11 mouse cellular contexts compared by ENCODE assay signal in genomic region chr1:62682456-62683385, GRCm38 (mm10). TPM values are rescaled to one million over a fixed set of nuclear protein-coding genes. Genes with fewer than 3 reads are reported as not detected.
A peak's percentile ranks its signal among the peaks of the same experiment; 100 is the strongest.
DNase-seq lines count a peak whose midpoint lies in the region; ATAC-seq and TF ChIP-seq lines count a peak whose summit lies in the region.
"Had no signal": no experiment of that assay in that cellular context is flagged by ENCODE, and none has a peak within 500 bp of the region (broad histone marks: within the 10 kb centered on the region; RNA-seq: fewer than 3 reads in every experiment).

No protein-coding gene starts in this region.

- TF ChIP-seq POLR2A in lung, adult 2 months (IDR thresholded peaks at IDR 0.05; ENCODE audit: borderline replicate concordance, extremely low read depth, low read depth, low read length), result no peak

- H3K9ac ChIP-seq in forebrain, embryonic 11.5 days (ENCODE audit: low read length), result no peak overlapping the region
- H3K9ac ChIP-seq in lung, embryonic 14.5 days, result no peak overlapping the region
- no peak overlapping the region for H3K9ac ChIP-seq in lung, embryonic 16.5 days (ENCODE audit: low read length)
- no peak overlapping the region for H3K9ac ChIP-seq in neural tube, embryonic 15.5 days (replicated peaks)
- no peak overlapping the region for H3K9ac ChIP-seq in liver, embryonic 11.5 days (ENCODE audit: low read depth, low read length)

- no peaks in the 10 kb centered on the region for H3K36me3 ChIP-seq in forebrain, embryonic 10.5 days (replicated peaks)
- no peaks in the 10 kb centered on the region for H3K36me3 ChIP-seq in forebrain, embryonic 11.5 days (ENCODE audit: control insufficient read depth, insufficient read depth, low read length)
- no peaks in the 10 kb centered on the region for H3K36me3 ChIP-seq in lung, embryonic 14.5 days (ENCODE audit: insufficient read depth)
- no peaks in the 10 kb centered on the region for H3K36me3 ChIP-seq in lung, embryonic 16.5 days (ENCODE audit: control insufficient read depth, insufficient read depth, low read length)
- H3K36me3 ChIP-seq in neural tube, embryonic 15.5 days, result no peaks in the 10 kb centered on the region
- H3K36me3 ChIP-seq in liver, embryonic 11.5 days (ENCODE audit: control insufficient read depth, insufficient read depth, low read length), result no peaks in the 10 kb centered on the region

- 75% methylated on average over 21 of the region's 21 CpGs for WGBS in forebrain, embryonic 10.5 days
- 54% methylated on average over 21 of the region's 21 CpGs for WGBS in forebrain, embryonic 11.5 days
- 35% methylated on average over 21 of the region's 21 CpGs for WGBS in lung, embryonic 14.5 days
- 65% methylated on average over 21 of the region's 21 CpGs for WGBS in lung, adult 2 months
- 41% methylated on average over 21 of the region's 21 CpGs for WGBS in lung, embryonic 16.5 days
- 26% methylated on average over 21 of the region's 21 CpGs for WGBS in neural tube, embryonic 15.5 days
- 70% methylated on average over 21 of the region's 21 CpGs for WGBS in liver, embryonic 11.5 days

- H3K4me3 ChIP-seq in forebrain, embryonic 10.5 days, result no peak overlapping the region
- H3K4me3 ChIP-seq in forebrain, embryonic 11.5 days (ENCODE audit: low read depth, low read length), result no peak overlapping the region
- no peak overlapping the region for H3K4me3 ChIP-seq in lung, embryonic 14.5 days (ENCODE audit: low read depth, low read length)
- no peak overlapping the region for H3K4me3 ChIP-seq in lung, adult 2 months (replicated peaks; ENCODE audit: extremely low read depth, low read depth, low read length)
- H3K4me3 ChIP-seq in lung, embryonic 16.5 days (ENCODE audit: low read length), result peak overlapping the region; percentile 5; the same call in 1 of the 2 replicates
- no peak overlapping the region for H3K4me3 ChIP-seq in neural tube, embryonic 15.5 days (replicated peaks)
- H3K4me3 ChIP-seq in liver, embryonic 11.5 days (ENCODE audit: low read depth, low read length), result no peak overlapping the region

- H3K9me3 ChIP-seq in forebrain, embryonic 10.5 days, result peaks cover 2% of the 10 kb centered on the region; the same call in 1 of the 2 replicates
- H3K9me3 ChIP-seq in forebrain, embryonic 11.5 days (ENCODE audit: control insufficient read depth, low read length), result no peaks in the 10 kb centered on the region
- H3K9me3 ChIP-seq in lung, embryonic 14.5 days (ENCODE audit: low read depth, low read length), result no peaks in the 10 kb centered on the region
- no peaks in the 10 kb centered on the region for H3K9me3 ChIP-seq in lung, embryonic 16.5 days (ENCODE audit: control insufficient read depth, low read length)
- H3K9me3 ChIP-seq in neural tube, embryonic 15.5 days (replicated peaks), result no peaks in the 10 kb centered on the region
- no peaks in the 10 kb centered on the region for H3K9me3 ChIP-seq in liver, embryonic 11.5 days (ENCODE audit: control insufficient read depth, low read length)

- TF ChIP-seq CTCF in lung, embryonic 14.5 days (IDR thresholded peaks at IDR 0.05; ENCODE audit: low read depth), result no peak
- TF ChIP-seq CTCF in lung, adult 2 months (IDR thresholded peaks at IDR 0.05; ENCODE audit: insufficient read depth, low read length), result no peak

- peak overlapping the region; percentile 51; the same call in 1 of the 2 replicates for H3K27ac ChIP-seq in forebrain, embryonic 10.5 days
- no peak overlapping the region for H3K27ac ChIP-seq in forebrain, embryonic 11.5 days (ENCODE audit: low read depth, low read length)
- no peak overlapping the region for H3K27ac ChIP-seq in lung, embryonic 14.5 days (ENCODE audit: low read depth)
- no peak overlapping the region for H3K27ac ChIP-seq in lung, embryonic 16.5 days (ENCODE audit: low read length)
- peak overlapping the region; percentile 43; the same call in 1 of the 2 replicates for H3K27ac ChIP-seq in neural tube, embryonic 15.5 days (replicated peaks)
- H3K27ac ChIP-seq in liver, embryonic 11.5 days (ENCODE audit: low read depth, low read length), result no peak overlapping the region
- H3K27ac ChIP-seq: macrophage had no signal

- 0 out of 2 replicates have a peak, but pooled peaks cover 5% of the 10 kb centered on the region for H3K27me3 ChIP-seq in forebrain, embryonic 10.5 days (ENCODE audit: poor library complexity, severe bottlenecking)
- no peaks in the 10 kb centered on the region for H3K27me3 ChIP-seq in forebrain, embryonic 11.5 days (ENCODE audit: control insufficient read depth, insufficient read depth, low read length)
- H3K27me3 ChIP-seq in lung, embryonic 14.5 days (ENCODE audit: insufficient read depth, low read length), result no peaks in the 10 kb centered on the region
- no peaks in the 10 kb centered on the region for H3K27me3 ChIP-seq in lung, embryonic 16.5 days (ENCODE audit: control insufficient read depth, insufficient read depth, low read depth, low read length)
- no peaks in the 10 kb centered on the region for H3K27me3 ChIP-seq in neural tube, embryonic 15.5 days (replicated peaks)
- no peaks in the 10 kb centered on the region for H3K27me3 ChIP-seq in liver, embryonic 11.5 days (replicated peaks; ENCODE audit: control insufficient read depth, insufficient read depth, low read length)

- ATAC-seq in forebrain, embryonic 11.5 days (replicated peaks; ENCODE audit: low FRiP score), result no peak; the same call in 1 of the 2 replicates
- peak; percentile 89 for ATAC-seq in lung, embryonic 14.5 days (ENCODE audit: insufficient read depth)
- ATAC-seq in lung, embryonic 16.5 days (ENCODE audit: low read depth), result peak; percentile 76
- ATAC-seq in neural tube, embryonic 15.5 days (ENCODE audit: low FRiP score), result peak; percentile 53; the same call in 1 of the 2 replicates
- no peak for ATAC-seq in liver, embryonic 11.5 days (replicated peaks; ENCODE audit: low FRiP score)

- H3K4me1 ChIP-seq in forebrain, embryonic 10.5 days, result peaks cover 29% of the 10 kb centered on the region
- peaks cover 9% of the 10 kb centered on the region for H3K4me1 ChIP-seq in forebrain, embryonic 11.5 days (replicated peaks; ENCODE audit: control insufficient read depth, insufficient read depth, low read length)
- peaks cover 8% of the 10 kb centered on the region; the same call in 1 of the 2 replicates for H3K4me1 ChIP-seq in lung, embryonic 14.5 days (ENCODE audit: insufficient read depth)
- H3K4me1 ChIP-seq in lung, adult 2 months (ENCODE audit: control insufficient read depth, insufficient read depth, low read length), result no peaks in the 10 kb centered on the region
- H3K4me1 ChIP-seq in lung, embryonic 16.5 days (replicated peaks; ENCODE audit: control insufficient read depth, insufficient read depth, low read length), result no peaks in the 10 kb centered on the region; the same call in 1 of the 2 replicates
- H3K4me1 ChIP-seq in neural tube, embryonic 15.5 days, result peaks cover 18% of the 10 kb centered on the region
- no peaks in the 10 kb centered on the region for H3K4me1 ChIP-seq in liver, embryonic 11.5 days (replicated peaks; ENCODE audit: control insufficient read depth, insufficient read depth, low read length)

- no peak for DNase-seq in forebrain, embryonic 10.5 days (ENCODE audit: extremely low spot score, low spot score)
- DNase-seq in forebrain, embryonic 11.5 days (ENCODE audit: low spot score), result no peak
- DNase-seq in lung, embryonic 14.5 days, result peak; percentile 83
- DNase-seq in lung, adult 2 months, result no peak
- DNase-seq in liver, embryonic 11.5 days (ENCODE audit: low spot score), result no peak
- DNase-seq in adrenal gland, adult 8-10 months, result no peak
- DNase-seq: cerebellum, adult 8-10 months; layer of hippocampus, adult 9-11 months had no signal

- H3K4me2 ChIP-seq in forebrain, embryonic 11.5 days (ENCODE audit: low read depth, low read length, severe bottlenecking), result no peak overlapping the region; the same call in 1 of the 2 replicates
- peak overlapping the region; percentile 47 for H3K4me2 ChIP-seq in lung, embryonic 14.5 days
- peak overlapping the region; percentile 41 for H3K4me2 ChIP-seq in lung, embryonic 16.5 days (ENCODE audit: low read depth, low read length)
- H3K4me2 ChIP-seq in neural tube, embryonic 15.5 days, result peak overlapping the region; percentile 40
- H3K4me2 ChIP-seq in liver, embryonic 11.5 days, result no peak overlapping the region

RNA-seq across cellular contexts. Expression of gene Nrp2, which starts 20.4 kb away (rescaled TPM):
- polyA plus RNA-seq in forebrain, embryonic 10.5 days (2016; fragmentation: Nextera tagmentation; extraction: Ambion mirVana), result 9.6 and 10.5 TPM in 2 replicates
- 20.7 and 21.1 TPM in 2 replicates for polyA plus RNA-seq in forebrain, embryonic 11.5 days (2014; fragmentation: Nextera tagmentation; extraction: Ambion mirVana)
- 9.9 and 10.8 TPM in 2 replicates for polyA plus RNA-seq in lung, embryonic 14.5 days (2014; fragmentation: Nextera tagmentation; extraction: Ambion mirVana)
- 21.6 and 27.8 TPM in 2 replicates for polyA plus RNA-seq in lung, adult 2 months (2012; rRNA removed)
- polyA plus RNA-seq in lung, embryonic 16.5 days (2015; fragmentation: Nextera tagmentation; extraction: Ambion mirVana), result 11.6 and 13.3 TPM in 2 replicates
- polyA plus RNA-seq in neural tube, embryonic 15.5 days (2015; fragmentation: Nextera tagmentation; extraction: Ambion mirVana), result 33.4 and 35.6 TPM in 2 replicates
- polyA plus RNA-seq in liver, embryonic 11.5 days (2014; fragmentation: Nextera tagmentation; extraction: Ambion mirVana), result 5.2 and 6.2 TPM in 2 replicates
- 10 to 100 TPM; 38.0 to 54.0 (median 45.8) TPM for total RNA-seq in adrenal gland, adult 8-10 months (2022)

Comparison
In these comparisons a context has a peak if more than half of its experiments do, and no peak if none do; other contexts are left out.
1. H3K27ac ChIP-seq: peak in forebrain, embryonic 10.5 days (single experiment) and neural tube, embryonic 15.5 days (single experiment); none in forebrain, embryonic 11.5 days (single experiment), lung, embryonic 14.5 days (single experiment), lung, embryonic 16.5 days (single experiment) and liver, embryonic 11.5 days (single experiment).
2. ATAC-seq: peak in lung, embryonic 14.5 days (single experiment), lung, embryonic 16.5 days (single experiment) and neural tube, embryonic 15.5 days (single experiment); none in forebrain, embryonic 11.5 days (single experiment) and liver, embryonic 11.5 days (single experiment).
3. H3K4me2 ChIP-seq: peak in lung, embryonic 14.5 days (single experiment), lung, embryonic 16.5 days (single experiment) and neural tube, embryonic 15.5 days (single experiment); none in forebrain, embryonic 11.5 days (single experiment) and liver, embryonic 11.5 days (single experiment).